Comparison of ENCODE assay signal across 8 mouse cellular contexts in genomic region chr14:52120169-52120568, GRCm38 (mm10). TPM values are rescaled to one million over a fixed set of nuclear protein-coding genes. Genes with fewer than 3 reads are reported as not detected.
A peak's percentile ranks its signal among the peaks of the same experiment; 100 is the strongest.
DNase-seq lines count a peak whose midpoint lies in the region; ATAC-seq lines count a peak whose summit lies in the region.

No protein-coding gene starts in this region.

- no peak overlapping the region for H3K9ac ChIP-seq in kidney, embryonic 15.5 days
- H3K9ac ChIP-seq in forebrain, embryonic 13.5 days, result no peak overlapping the region
- no peak overlapping the region for H3K9ac ChIP-seq in limb, embryonic 12.5 days (replicated peaks)
- peak overlapping the region; percentile 80; the same call in 1 of the 2 replicates for H3K9ac ChIP-seq in neural tube, embryonic 13.5 days

- peaks cover 20% of the 10 kb centered on the region for H3K4me1 ChIP-seq in kidney, embryonic 15.5 days
- H3K4me1 ChIP-seq in forebrain, embryonic 13.5 days, result peaks cover 11% of the 10 kb centered on the region
- H3K4me1 ChIP-seq in limb, embryonic 12.5 days (replicated peaks), result peaks cover 9% of the 10 kb centered on the region
- H3K4me1 ChIP-seq in neural tube, embryonic 13.5 days (replicated peaks), result peaks cover 7% of the 10 kb centered on the region

- DNase-seq in kidney, adult 9 months, result no peak
- DNase-seq in frontal cortex, postnatal 25 days (ENCODE audit: low spot score in 2 of 2), result no peak
- no peak for DNase-seq in T-cell, adult 2 months (ENCODE audit: low spot score)
- DNase-seq in left cerebral cortex, adult 18-20 months (ENCODE audit: low spot score in 2 of 2), result no peak

- H3K4me3 ChIP-seq in kidney, embryonic 15.5 days (replicated peaks), result peak overlapping the region; percentile 59; the same call in 1 of the 2 replicates
- peak overlapping the region; percentile 56; the same call in 1 of the 2 replicates for H3K4me3 ChIP-seq in forebrain, embryonic 13.5 days
- H3K4me3 ChIP-seq in limb, embryonic 12.5 days (replicated peaks), result peak overlapping the region; percentile 56; the same call in 1 of the 2 replicates
- H3K4me3 ChIP-seq in neural tube, embryonic 13.5 days, result peak overlapping the region; percentile 58; the same call in 1 of the 2 replicates

- 0 out of 2 replicates have a peak overlapping the region, but pooled peaks have one; percentile 87 for H3K27ac ChIP-seq in kidney, embryonic 15.5 days
- H3K27ac ChIP-seq in forebrain, embryonic 13.5 days, result no peak overlapping the region
- no peak overlapping the region for H3K27ac ChIP-seq in limb, embryonic 12.5 days
- no peak overlapping the region for H3K27ac ChIP-seq in neural tube, embryonic 13.5 days (replicated peaks)

- H3K36me3 ChIP-seq in kidney, embryonic 15.5 days, result no peaks in the 10 kb centered on the region
- no peaks in the 10 kb centered on the region for H3K36me3 ChIP-seq in forebrain, embryonic 13.5 days (ENCODE audit: poor library complexity, severe bottlenecking)
- no peaks in the 10 kb centered on the region for H3K36me3 ChIP-seq in limb, embryonic 12.5 days
- no peaks in the 10 kb centered on the region for H3K36me3 ChIP-seq in neural tube, embryonic 13.5 days

- peak overlapping the region; percentile 98 for H3K4me2 ChIP-seq in kidney, embryonic 15.5 days
- H3K4me2 ChIP-seq in forebrain, embryonic 13.5 days, result peak overlapping the region; percentile 96; the same call in 1 of the 2 replicates
- peak overlapping the region; percentile 91 for H3K4me2 ChIP-seq in limb, embryonic 12.5 days
- peak overlapping the region; percentile 96 for H3K4me2 ChIP-seq in neural tube, embryonic 13.5 days

- no peaks in the 10 kb centered on the region for H3K9me3 ChIP-seq in kidney, embryonic 15.5 days (replicated peaks)
- no peaks in the 10 kb centered on the region for H3K9me3 ChIP-seq in forebrain, embryonic 13.5 days (replicated peaks)
- no peaks in the 10 kb centered on the region for H3K9me3 ChIP-seq in limb, embryonic 12.5 days
- no peaks in the 10 kb centered on the region for H3K9me3 ChIP-seq in neural tube, embryonic 13.5 days

- ATAC-seq in kidney, embryonic 15.5 days (replicated peaks; ENCODE audit: low FRiP score), result no peak
- no peak for ATAC-seq in forebrain, embryonic 13.5 days
- ATAC-seq in limb, embryonic 12.5 days (ENCODE audit: insufficient number of reproducible peaks, insufficient read depth, low FRiP score, low TSS enrichment, low read depth), result no peak
- ATAC-seq in neural tube, embryonic 13.5 days (ENCODE audit: low read depth), result no peak

- WGBS in kidney, embryonic 15.5 days, result 55% methylated on average over 7 of the region's 7 CpGs
- WGBS in forebrain, embryonic 13.5 days, result 62% methylated on average over 7 of the region's 7 CpGs
- 64% methylated on average over 7 of the region's 7 CpGs for WGBS in limb, embryonic 12.5 days
- 64% methylated on average over 7 of the region's 7 CpGs for WGBS in neural tube, embryonic 13.5 days

- H3K27me3 ChIP-seq in kidney, embryonic 15.5 days, result 0 out of 2 replicates have a peak, but pooled peaks cover 2% of the 10 kb centered on the region
- no peaks in the 10 kb centered on the region for H3K27me3 ChIP-seq in forebrain, embryonic 13.5 days
- no peaks in the 10 kb centered on the region; the same call in 1 of the 2 replicates for H3K27me3 ChIP-seq in limb, embryonic 12.5 days
- H3K27me3 ChIP-seq in neural tube, embryonic 13.5 days, result no peaks in the 10 kb centered on the region; the same call in 1 of the 2 replicates

RNA-seq across cellular contexts. Expression of gene Rpgrip1, which starts 9.7 kb away (rescaled TPM):
- polyA plus RNA-seq in kidney, embryonic 15.5 days (2015; fragmentation: Nextera tagmentation; extraction: Ambion mirVana), result 79.3 and 81.1 TPM in 2 replicates
- 82.5 and 91.0 TPM in 2 replicates for polyA plus RNA-seq in forebrain, embryonic 13.5 days (2015; fragmentation: Nextera tagmentation; extraction: Ambion mirVana)
- 72.7 and 84.1 TPM in 2 replicates for polyA plus RNA-seq in limb, embryonic 12.5 days (2016; fragmentation: Nextera tagmentation; extraction: Ambion mirVana)
- 45.3 and 52.9 TPM in 2 replicates for polyA plus RNA-seq in neural tube, embryonic 13.5 days (2015; fragmentation: Nextera tagmentation; extraction: Ambion mirVana)
- total RNA-seq in left cerebral cortex, adult 18-20 months (2021), result 1 to 10 TPM; 1.7 to 1.8 TPM

RNA-seq across cellular contexts. Expression of gene Hnrnpc, which starts 16.3 kb away (rescaled TPM):
- 682 and 728 TPM in 2 replicates for polyA plus RNA-seq in kidney, embryonic 15.5 days (2015; fragmentation: Nextera tagmentation; extraction: Ambion mirVana)
- polyA plus RNA-seq in forebrain, embryonic 13.5 days (2015; fragmentation: Nextera tagmentation; extraction: Ambion mirVana), result 830 and 894 TPM in 2 replicates
- 852 and 869 TPM in 2 replicates for polyA plus RNA-seq in limb, embryonic 12.5 days (2016; fragmentation: Nextera tagmentation; extraction: Ambion mirVana)
- polyA plus RNA-seq in neural tube, embryonic 13.5 days (2015; fragmentation: Nextera tagmentation; extraction: Ambion mirVana), result 631 and 750 TPM in 2 replicates
- 100 to 1,000 TPM; 238 to 239 TPM for total RNA-seq in left cerebral cortex, adult 18-20 months (2021)
